Mouse (Mus musculus) CH12.LX (cell line): ENCODE measurements around the gene Tmem87b. TPM values are rescaled to one million over a fixed set of nuclear protein-coding genes. Genes with fewer than 3 reads are reported as not detected.

Experiments used
- DNase-seq: peaks from one replicate; pipeline ENCODE4 v3.0.0-alpha.2; 2013; ENCODE audit errors: extremely low read depth
- H3K27ac ChIP-seq: 2 replicates; pipeline ENCODE4 v1.5.1; 2012; ENCODE audit warnings: low read depth, mild to moderate bottlenecking, control low read depth, moderate library complexity; ENCODE audit not compliant: insufficient read depth
- H3K27me3 ChIP-seq: replicated peaks from 2 replicates; pipeline ENCODE3; 2012; ENCODE audit warnings: inconsistent platforms
- H3K36me3 ChIP-seq, 2 experiments: replicated peaks in 1 of 2; 2 replicates each; pipeline versions ENCODE3 to v1.6.1; 2012; ENCODE audit warnings: inconsistent platforms in 1 of 2, low read length in 1 of 2, mild to moderate bottlenecking in 1 of 2, mixed read lengths in 1 of 2, moderate library complexity in 1 of 2; ENCODE audit not compliant: control insufficient read depth in 1 of 2, insufficient read depth in 1 of 2
- H3K4me1 ChIP-seq, 2 experiments: 2 replicates each; pipeline ENCODE4 v1.6.1; 2012; ENCODE audit warnings: inconsistent platforms in 1 of 2, moderate library complexity in 1 of 2; ENCODE audit not compliant: insufficient read depth in 2 of 2, control insufficient read depth in 1 of 2
- H3K4me2 ChIP-seq: 2 replicates; pipeline ENCODE4 v1.6.1; 2012; ENCODE audit warnings: low read depth, mild to moderate bottlenecking, control low read depth; ENCODE audit not compliant: poor library complexity, insufficient read depth, severe bottlenecking
- H3K4me3 ChIP-seq, 3 experiments: fragments of 150-350 bp in 1 of 3; sonication (generic) in 1 of 3; replicated peaks in 1 of 3; 2 replicates each; pipeline versions ENCODE3 to v1.5.1; 2011 to 2012; ENCODE audit warnings: low read depth in 2 of 3, low read length in 2 of 3, mild to moderate bottlenecking in 2 of 3, moderate library complexity in 2 of 3, control low read depth in 1 of 3, improper control_type of control experiment in 1 of 3, inconsistent platforms in 1 of 3, mixed read lengths in 1 of 3; ENCODE audit not compliant: poor library complexity in 1 of 3
- H3K79me2 ChIP-seq: replicated peaks from 2 replicates; pipeline ENCODE4 v1.6.1; 2012; ENCODE audit warnings: mild to moderate bottlenecking, moderate library complexity; ENCODE audit not compliant: control insufficient read depth, poor library complexity, insufficient read depth, severe bottlenecking; ENCODE audit errors: extremely low read depth
- H3K9ac ChIP-seq: 2 replicates; pipeline ENCODE4 v1.6.1; 2012; ENCODE audit warnings: low read depth, mild to moderate bottlenecking, control low read depth, moderate library complexity; ENCODE audit not compliant: insufficient read depth
- H3K9me3 ChIP-seq: replicated peaks from 2 replicates; pipeline ENCODE3; 2012; ENCODE audit warnings: low read length, inconsistent platforms, mixed read lengths
- CHD1 ChIP-seq: IDR thresholded peaks from 2 replicates; pipeline ENCODE4 v1.6.1; 2012; ENCODE audit warnings: low read depth, low read length, improper control_type of control experiment, inconsistent platforms
- CTCF ChIP-seq, 2 experiments: IDR thresholded peaks in 1 of 2; conservative IDR thresholded peaks in 1 of 2; 2 replicates each; pipeline ENCODE4 v1.5.1; 2011 to 2012; ENCODE audit warnings: low read depth in 2 of 2, low read length in 2 of 2, improper control_type of control experiment in 1 of 2, inconsistent platforms in 1 of 2, mild to moderate bottlenecking in 1 of 2, moderate library complexity in 1 of 2
- E2F4 ChIP-seq: IDR thresholded peaks from 2 replicates; pipeline ENCODE4 v1.6.1; 2011; ENCODE audit warnings: low read depth, low read length, improper control_type of control experiment; ENCODE audit not compliant: insufficient replicate concordance
- ELF1 ChIP-seq: IDR thresholded peaks from 2 replicates; pipeline ENCODE4 v1.6.1; 2014; ENCODE audit warnings: low read depth, mild to moderate bottlenecking, inconsistent platforms, low read length, improper control_type of control experiment
- EP300 ChIP-seq: IDR thresholded peaks from 2 replicates; pipeline ENCODE4 v1.6.1; 2011; ENCODE audit warnings: low read length, improper control_type of control experiment
- ETS1 ChIP-seq: conservative IDR thresholded peaks from 2 replicates; pipeline ENCODE4 v1.6.1; 2012; ENCODE audit warnings: low read depth, mild to moderate bottlenecking, inconsistent platforms, low read length, improper control_type of control experiment, moderate library complexity
- JUND ChIP-seq: conservative IDR thresholded peaks from 2 replicates; pipeline ENCODE4 v1.6.1; 2011; ENCODE audit warnings: low read depth, low read length, improper control_type of control experiment
- MAFK ChIP-seq: IDR thresholded peaks from 2 replicates; pipeline ENCODE4 v1.6.1; 2011; ENCODE audit warnings: low read length, improper control_type of control experiment; ENCODE audit not compliant: insufficient replicate concordance
- MXI1 ChIP-seq: IDR thresholded peaks from 2 replicates; pipeline ENCODE4 v1.6.1; 2011; ENCODE audit warnings: mild to moderate bottlenecking, low read depth, low read length, improper control_type of control experiment
- MYC ChIP-seq: IDR thresholded peaks from 2 replicates; pipeline ENCODE4 v1.6.1; 2011; ENCODE audit warnings: low read depth, mild to moderate bottlenecking, improper control_type of control experiment, low read length
- NELFE ChIP-seq: IDR thresholded peaks from 2 replicates; pipeline ENCODE4 v1.6.1; 2011; ENCODE audit warnings: low read depth, low read length, improper control_type of control experiment
- NRF1 ChIP-seq: IDR thresholded peaks from 2 replicates; pipeline ENCODE4 v1.6.1; 2014; ENCODE audit warnings: low read depth, mild to moderate bottlenecking, inconsistent platforms, low read length, improper control_type of control experiment, moderate library complexity
- POLR2AphosphoS2 ChIP-seq: IDR thresholded peaks from 2 replicates; pipeline ENCODE4 v1.6.1; 2011; ENCODE audit warnings: low read depth, low read length, improper control_type of control experiment
- RAD21 ChIP-seq: IDR thresholded peaks from 2 replicates; pipeline ENCODE4 v1.6.1; 2011; ENCODE audit warnings: low read depth, mild to moderate bottlenecking, low read length, improper control_type of control experiment, moderate library complexity
- RCOR1 ChIP-seq: conservative IDR thresholded peaks from 2 replicates; pipeline ENCODE4 v1.6.1; 2012; ENCODE audit warnings: low read depth, mild to moderate bottlenecking, inconsistent platforms, low read length, improper control_type of control experiment
- SIN3A ChIP-seq: IDR thresholded peaks from 2 replicates; pipeline ENCODE4 v1.6.1; 2012; ENCODE audit warnings: low read length, improper control_type of control experiment, inconsistent platforms
- TCF12 ChIP-seq: IDR thresholded peaks from 2 replicates; pipeline ENCODE4 v1.6.1; 2014; ENCODE audit warnings: low read depth, mild to moderate bottlenecking, inconsistent platforms, low read length, improper control_type of control experiment
- UBTF ChIP-seq: IDR thresholded peaks from 2 replicates; pipeline ENCODE4 v1.6.1; 2012; ENCODE audit warnings: low read depth, mild to moderate bottlenecking, inconsistent platforms, low read length, improper control_type of control experiment, moderate library complexity
- USF2 ChIP-seq: conservative IDR thresholded peaks from 2 replicates; pipeline ENCODE4 v1.6.1; 2011; ENCODE audit warnings: low read depth, low read length, improper control_type of control experiment
- ZKSCAN1 ChIP-seq: IDR thresholded peaks from 2 replicates; pipeline ENCODE4 v1.6.1; 2012; ENCODE audit warnings: low read depth, inconsistent platforms, low read length, improper control_type of control experiment, borderline replicate concordance
- ZMIZ1 ChIP-seq: IDR thresholded peaks from 2 replicates; pipeline ENCODE4 v1.6.1; 2012; ENCODE audit warnings: low read depth, mild to moderate bottlenecking, inconsistent platforms, low read length, improper control_type of control experiment
- ZNF384 ChIP-seq: IDR thresholded peaks from 2 replicates; pipeline ENCODE4 v1.6.1; 2012; ENCODE audit warnings: low read depth, low read length, improper control_type of control experiment, inconsistent platforms
- dilution Hi-C: fragments of 300-500 bp; cut with MboI; formaldehyde crosslinking; loops from 2 replicates; pipeline ENCODE4 v1.14.3; 2020; ENCODE audit warnings: low sequenced_read_pairs; ENCODE audit not compliant: extremely low pct_unique_long_range_greater_than_20kb, extremely low pct_ligation_motif_present
- in situ Hi-C: fragments of 300-500 bp; cut with MboI; formaldehyde crosslinking; loops from 3 replicates; pipeline ENCODE4 v1.14.3; 2019; ENCODE audit warnings: low sequenced_read_pairs, low pct_ligation_motif_present, low pct_unique_long_range_greater_than_20kb, mixed read lengths
- polyA plus RNA-seq: library from polyadenylated mRNA; unstranded; fragments of >175 nt; gene quantifications from 2 replicates; pipeline ENCODE4 v1.2.1, GENCODE M21; 2012; ENCODE audit warnings: low read depth; ENCODE audit not compliant: insufficient read length
- total RNA-seq, 2 experiments: library from RNA; depleted of rRNA; stranded (reverse); fragments of 300-350 nt in 1 of 2; fragments of >200 nt in 1 of 2; gene quantifications; 2 replicates each; pipeline ENCODE4 v1.2.3; 2012 to 2014

The Tmem87b gene
- total and polyA plus RNA-seq, 3 experiments, result 5.3 to 6.6 (median 6.2) TPM

DNA sequence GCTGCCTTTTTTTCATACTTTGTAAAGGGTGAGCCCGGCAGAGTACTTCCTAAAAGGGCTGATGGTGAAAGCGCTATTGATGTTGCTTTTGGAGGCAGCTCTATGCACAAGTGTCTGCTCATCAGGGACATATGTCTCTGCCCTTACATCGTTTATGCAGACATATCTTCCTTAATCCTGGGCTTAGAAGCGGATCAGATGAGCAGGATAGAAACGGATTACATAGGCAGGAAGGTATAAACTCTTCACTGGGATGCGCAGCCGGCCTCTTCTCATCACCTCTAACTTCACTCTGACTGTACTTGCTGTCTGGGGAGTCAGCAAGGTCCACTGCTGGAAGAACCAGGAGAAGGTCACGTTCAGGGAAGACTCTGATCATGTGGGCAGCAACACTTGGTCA lies 19.6 kb downstream of the Tmem87b start:
- Histone ChIP-seq H3K9ac (no peak overlapping the region), H3K27me3 (no peaks in the 10 kb centered on the region), H3K4me3 (no peak overlapping the region), H3K79me2 (no peaks in the 10 kb centered on the region), H3K9me3 (no peaks in the 10 kb centered on the region), H3K27ac (no peak overlapping the region), H3K4me2 (no peak overlapping the region), H3K4me1 (no peaks in the 10 kb centered on the region), H3K36me3 (peaks cover 28 to 63% of the 10 kb centered on the region in 2 experiments)
- in situ Hi-C loops (no loop called here), dilution Hi-C loops (no loop called here)
- TF ChIP-seq EP300, result no peak
- no peak for TF ChIP-seq NRF1
- no peak for TF ChIP-seq CHD1
- no peak for TF ChIP-seq SIN3A
- TF ChIP-seq POLR2AphosphoS2, result no peak
- no peak for TF ChIP-seq MXI1
- no peak for TF ChIP-seq NELFE
- TF ChIP-seq ZKSCAN1, result no peak
- no peak for TF ChIP-seq TCF12
- TF ChIP-seq MYC, result no peak
- TF ChIP-seq UBTF, result no peak
- TF ChIP-seq RCOR1, result no peak
- no peak for TF ChIP-seq MAFK
- no peak for TF ChIP-seq CTCF (conservative IDR thresholded peaks at IDR 0.05 in 1 of 2, IDR thresholded peaks at IDR 0.05 in 1 of 2; ENCODE audit: low read depth in 2 of 2, low read length in 2 of 2)
- TF ChIP-seq USF2, result no peak
- no peak for TF ChIP-seq JUND
- no peak for DNase-seq

DNA sequence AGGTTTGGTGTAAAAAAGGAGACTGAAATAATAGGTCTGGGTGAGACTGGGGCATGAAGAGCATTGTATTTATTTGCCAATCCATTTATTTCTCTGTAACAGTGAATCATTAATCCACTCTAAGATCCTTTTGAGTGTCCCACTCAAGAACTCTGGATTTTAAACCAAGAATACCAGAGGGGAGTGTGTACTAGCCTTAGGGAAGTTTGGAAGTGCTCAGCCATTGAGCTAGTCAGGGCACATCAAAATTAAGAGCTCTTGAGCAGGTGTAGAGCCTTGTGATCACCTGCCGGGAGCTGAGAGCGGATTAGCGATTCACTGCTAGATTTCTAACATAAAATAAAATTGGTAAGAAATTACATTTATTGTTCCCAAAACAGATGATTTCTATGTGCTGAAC lies 20.7 kb downstream of the Tmem87b start:
- dilution Hi-C loops, result no loop called here
- no peak overlapping the region for H3K27ac ChIP-seq
- peaks cover 18 to 63% of the 10 kb centered on the region in 2 experiments for H3K36me3 ChIP-seq
- in situ Hi-C loops, result no loop called here
- H3K27me3 ChIP-seq, result no peaks in the 10 kb centered on the region
- no peak for TF ChIP-seq ZKSCAN1
- no peak for TF ChIP-seq E2F4
- TF ChIP-seq RAD21, result no peak
- TF ChIP-seq NELFE, result no peak
- TF ChIP-seq ETS1, result no peak
- no peak for TF ChIP-seq USF2
- TF ChIP-seq ZMIZ1, result no peak
- TF ChIP-seq ZNF384, result no peak
- no peak for TF ChIP-seq MAFK
- TF ChIP-seq ELF1, result no peak
- H3K79me2 ChIP-seq, result no peaks in the 10 kb centered on the region
- H3K9ac ChIP-seq, result no peak overlapping the region
- no peaks in the 10 kb centered on the region for H3K9me3 ChIP-seq
- no peak for DNase-seq
- no peak overlapping the region for H3K4me2 ChIP-seq
- H3K4me1 ChIP-seq, result no peaks in the 10 kb centered on the region
- H3K4me3 ChIP-seq, result no peak overlapping the region
